Mouse (Mus musculus) erythroblast, adult 5-6 weeks (primary cell): Measurements from ENCODE around the gene Bcas2. TPM values are rescaled to one million over a fixed set of nuclear protein-coding genes. Genes with fewer than 3 reads are reported as not detected.

ENCODE experiments used
- ATAC-seq: replicated peaks from 2 replicates; pipeline ENCODE4 v1.8.0; 2016; ENCODE audit warnings: moderate number of reproducible peaks, mild to moderate bottlenecking, moderate TSS enrichment, inconsistent platforms; ENCODE audit not compliant: poor library complexity, low FRiP score, severe bottlenecking
- total RNA-seq, 2 experiments: library from RNA; stranded (forward) in 1 of 2; stranded (reverse) in 1 of 2; fragments of 150-400 nt in 1 of 2; fragments of 200-764, 138-1000 nt in 1 of 2; gene quantifications; 2 replicates each; pipeline versions ENCODE4 v1.2.3 to v1.2.4; 2015 to 2017; ENCODE audit warnings: low replicate concordance in 2 of 2

The Bcas2 gene
- total RNA-seq (2015; ENCODE audit: low replicate concordance), result 26.7 and 42.8 TPM in 2 replicates
- 49.1 and 54.4 TPM in 2 replicates for total RNA-seq (2017; ENCODE audit: low replicate concordance)

GRCm38 (mm10) chr3:103171505-103172267 is at the start of gene Bcas2:
Bcas2 (plus strand) TSS chr3:103171655.
- ATAC-seq, result peak; percentile 92

GRCm38 (mm10) chr3:103123636-103124035 is 47.8 kb upstream of the Bcas2 start:
- no peak for ATAC-seq

GRCm38 (mm10) chr3:103126138-103126537 is 45.3 kb upstream of the Bcas2 start:
- ATAC-seq, result no peak

GRCm38 (mm10) chr3:103127177-103127576 is 44.3 kb upstream of the Bcas2 start:
- ATAC-seq, result no peak

GRCm38 (mm10) chr3:103127721-103128120 is 43.7 kb upstream of the Bcas2 start:
- ATAC-seq, result no peak

GRCm38 (mm10) chr3:103128251-103128650 is 43.2 kb upstream of the Bcas2 start:
- no peak for ATAC-seq

- ATAC-seq, result peak; percentile 87
Observed at GRCm38 (mm10) chr3:103129367-103130159, 41.9 kb upstream of the Bcas2 start.

- ATAC-seq, result peak; percentile 80
Observed at GRCm38 (mm10) chr3:103130236-103130751, 41.2 kb upstream of the Bcas2 start.

- ATAC-seq, result no peak
Observed at GRCm38 (mm10) chr3:103133098-103133497, 38.4 kb upstream of the Bcas2 start.

GRCm38 (mm10) chr3:103136414-103137077 is 34.9 kb upstream of the Bcas2 start:
- ATAC-seq, result no peak

GRCm38 (mm10) chr3:103139047-103139446 is 32.4 kb upstream of the Bcas2 start:
- no peak for ATAC-seq

- ATAC-seq, result peak; percentile 63
Observed at GRCm38 (mm10) chr3:103140095-103140838, 31.2 kb upstream of the Bcas2 start.

GRCm38 (mm10) chr3:103141287-103141686 is 30.2 kb upstream of the Bcas2 start:
- ATAC-seq, result peak; percentile 94

GRCm38 (mm10) chr3:103142366-103142765 is 29.1 kb upstream of the Bcas2 start:
- no peak for ATAC-seq

- no peak for ATAC-seq
Observed at GRCm38 (mm10) chr3:103145336-103145735, 26.1 kb upstream of the Bcas2 start.

GRCm38 (mm10) chr3:103145791-103146190 is 25.7 kb upstream of the Bcas2 start:
- no peak for ATAC-seq

GRCm38 (mm10) chr3:103146330-103147166 is 24.9 kb upstream of the Bcas2 start:
- no peak for ATAC-seq

GRCm38 (mm10) chr3:103147775-103148174 is 23.7 kb upstream of the Bcas2 start:
- no peak for ATAC-seq

- ATAC-seq, result no peak
Observed at GRCm38 (mm10) chr3:103148941-103149340, 22.5 kb upstream of the Bcas2 start.
